Mouse (Mus musculus): ENCODE data around the gene Myh14.

GRCm38 (mm10) chr7:44655504-44655903 lies 15.1 kb downstream of the Myh14 start:
- TF ChIP-seq CTCF (IDR thresholded peaks at IDR 0.05; ENCODE audit: borderline replicate concordance, insufficient read depth, low read depth, low read length), result peak; percentile 80
- TF ChIP-seq POLR2A (IDR thresholded peaks at IDR 0.05; ENCODE audit: borderline replicate concordance, insufficient read depth, low read length), result no peak
